Mouse (Mus musculus): ENCODE measurements around the gene Slc24a3. TPM values are rescaled to one million over a fixed set of nuclear protein-coding genes. Genes with fewer than 3 reads are reported as not detected.

Gene Slc24a3
- total RNA-seq, 2 experiments from 2014 or later, result 117 to 120 TPM

- intact Hi-C loops (cut with DNase I), result no loop called here
Measured at GRCm38 (mm10) chr2:145196043-145196442, 28.5 kb downstream of the Slc24a3 start.

GRCm38 (mm10) chr2:145196501-145197042 lies 29.0 kb downstream of the Slc24a3 start:
- intact Hi-C loops (cut with DNase I), result no loop called here
- DNase-seq (ENCODE audit: low spot score in 2 of 2), result no peak

More at GRCm38 (mm10) chr2:145196043-145196442, 28.5 kb downstream of the Slc24a3 start:
- peak; percentile 26 to 33 for DNase-seq (ENCODE audit: low spot score in 2 of 2)

GRCm38 (mm10) chr2:145197076-145197475 lies 29.5 kb downstream of the Slc24a3 start:
- DNase-seq (ENCODE audit: low spot score in 2 of 2), result peak; percentile 39 to 44
- intact Hi-C loops (cut with DNase I), result no loop called here

GRCm38 (mm10) chr2:145213587-145213986 lies 46.0 kb downstream of the Slc24a3 start:
- DNase-seq (ENCODE audit: low spot score in 2 of 2), result no peak
- intact Hi-C loops (cut with DNase I), result no loop called here

GRCm38 (mm10) chr2:145214086-145214831 lies 46.7 kb downstream of the Slc24a3 start:
- intact Hi-C loops (cut with DNase I), result no loop called here
- DNase-seq (ENCODE audit: low spot score in 2 of 2), result no peak

GRCm38 (mm10) chr2:145216580-145216979 lies 49.0 kb downstream of the Slc24a3 start:
- intact Hi-C loops (cut with DNase I), result no loop called here
- no peak for DNase-seq (ENCODE audit: low spot score in 2 of 2)

- DNase-seq (ENCODE audit: low spot score in 2 of 2), result no peak
- intact Hi-C loops (cut with DNase I), result no loop called here
Measured at GRCm38 (mm10) chr2:145217422-145217821, 49.9 kb downstream of the Slc24a3 start.

- DNase-seq (ENCODE audit: low spot score in 2 of 2), result no peak
- intact Hi-C loops (cut with DNase I), result no loop called here
Measured at GRCm38 (mm10) chr2:145219246-145219645, 51.7 kb downstream of the Slc24a3 start.

- no peak for DNase-seq (ENCODE audit: low spot score in 2 of 2)
- intact Hi-C loops (cut with DNase I), result no loop called here
Measured at GRCm38 (mm10) chr2:145223646-145224045, 56.1 kb downstream of the Slc24a3 start.

- no peak for DNase-seq (ENCODE audit: low spot score in 2 of 2)
Measured at GRCm38 (mm10) chr2:145225640-145226039, 58.1 kb downstream of the Slc24a3 start.

GRCm38 (mm10) chr2:145226100-145226499 lies 58.5 kb downstream of the Slc24a3 start:
- no peak for DNase-seq (ENCODE audit: low spot score in 2 of 2)
- intact Hi-C loops (cut with DNase I), result no loop called here

More at GRCm38 (mm10) chr2:145225640-145226039, 58.1 kb downstream of the Slc24a3 start:
- intact Hi-C loops (cut with DNase I), result no loop called here

GRCm38 (mm10) chr2:145227351-145227750 lies 59.8 kb downstream of the Slc24a3 start:
- intact Hi-C loops (cut with DNase I), result no loop called here
- DNase-seq (ENCODE audit: low spot score in 2 of 2), result no peak

- intact Hi-C loops (cut with DNase I), result no loop called here
- no peak for DNase-seq (ENCODE audit: low spot score in 2 of 2)
Measured at GRCm38 (mm10) chr2:145232764-145233484, 65.4 kb downstream of the Slc24a3 start.

GRCm38 (mm10) chr2:145233547-145234398 lies 66.2 kb downstream of the Slc24a3 start:
- intact Hi-C loops (cut with DNase I), result no loop called here
- DNase-seq (ENCODE audit: low spot score in 2 of 2), result peak; percentile 30 to 41

GRCm38 (mm10) chr2:145246384-145246783 lies 78.8 kb downstream of the Slc24a3 start:
- intact Hi-C loops (cut with DNase I), result no loop called here
- DNase-seq (ENCODE audit: low spot score in 2 of 2), result no peak

- intact Hi-C loops (cut with DNase I), result no loop called here
- no peak for DNase-seq (ENCODE audit: low spot score in 2 of 2)
Measured at GRCm38 (mm10) chr2:145248185-145248584, 80.6 kb downstream of the Slc24a3 start.

GRCm38 (mm10) chr2:145257332-145257731 lies 89.8 kb downstream of the Slc24a3 start:
- intact Hi-C loops (cut with DNase I), result no loop called here
- DNase-seq (ENCODE audit: low spot score in 2 of 2), result no peak

GRCm38 (mm10) chr2:145257855-145258254 lies 90.3 kb downstream of the Slc24a3 start:
- intact Hi-C loops (cut with DNase I), result no loop called here
- no peak for DNase-seq (ENCODE audit: low spot score in 2 of 2)

GRCm38 (mm10) chr2:145260574-145260973 lies 93.0 kb downstream of the Slc24a3 start:
- intact Hi-C loops (cut with DNase I), result no loop called here
- no peak for DNase-seq (ENCODE audit: low spot score in 2 of 2)

GRCm38 (mm10) chr2:145262153-145262552 lies 94.6 kb downstream of the Slc24a3 start:
- no peak for DNase-seq (ENCODE audit: low spot score in 2 of 2)
- intact Hi-C loops (cut with DNase I), result no loop called here
